Mouse (Mus musculus): ENCODE measurements around the gene Fam222b.
"Not testable (repeated sequence)": the region's sequence is repeated elsewhere in the genome, so short reads cannot be mapped to it uniquely, and the experiment has no call there.

Gene Fam222b

GRCm38 (mm10) chr11:78094504-78095143 is at the start of gene Fam222b:
Fam222b (plus strand) TSS chr11:78094660.
- peak; percentile 91 for DNase-seq (ENCODE audit: low spot score)

GRCm38 (mm10) chr11:78044758-78045251 is 49.7 kb upstream of the Fam222b start:
- DNase-seq (ENCODE audit: low spot score) = peak; percentile 75

DNA sequence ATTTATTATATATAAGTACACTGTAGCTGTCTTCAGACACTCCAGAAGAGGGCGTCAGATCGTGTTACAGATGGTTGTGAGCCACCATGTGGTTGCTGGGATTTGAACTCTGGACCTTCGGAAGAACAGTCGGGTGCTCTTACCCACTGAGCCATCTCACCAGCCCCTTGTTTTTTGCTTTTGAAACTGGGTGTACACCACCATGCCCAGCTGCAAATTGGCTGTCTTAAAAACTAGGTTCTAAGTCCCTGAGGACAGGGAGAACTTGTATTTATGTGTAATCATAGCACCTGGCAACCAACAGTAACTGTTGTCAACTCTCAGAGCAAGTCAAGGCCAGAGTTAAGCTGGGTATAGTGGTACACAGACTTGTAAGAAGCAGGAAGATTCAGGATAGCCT is 45.8 kb upstream of the Fam222b start:
- not testable (repeated sequence) for DNase-seq (ENCODE audit: low spot score)

DNA sequence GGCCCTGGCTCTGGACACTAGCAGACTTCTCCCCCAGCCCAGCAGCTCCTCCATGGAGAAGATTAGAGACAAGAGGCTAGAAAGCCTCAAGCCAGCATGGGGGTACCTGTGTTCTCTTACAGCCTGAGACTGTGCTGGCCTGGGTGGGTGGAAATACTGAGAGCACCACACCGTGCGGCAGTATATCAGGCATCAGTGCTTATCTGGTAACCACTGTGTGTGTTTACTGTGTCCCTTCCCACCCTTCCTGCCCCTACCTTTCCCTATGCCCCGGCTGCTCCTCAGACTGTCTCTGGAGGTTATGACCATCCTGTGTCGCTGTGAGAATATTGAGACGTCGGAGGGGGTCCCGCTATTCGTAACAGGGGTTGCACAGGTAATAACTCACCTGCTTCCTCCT is 41.4 kb upstream of the Fam222b start:
- DNase-seq (ENCODE audit: low spot score) = no peak

GRCm38 (mm10) chr11:78056946-78057345 is 37.5 kb upstream of the Fam222b start:
- no peak for DNase-seq (ENCODE audit: low spot score)

GRCm38 (mm10) chr11:78059833-78060757 is 34.4 kb upstream of the Fam222b start:
- DNase-seq (ENCODE audit: low spot score) = peak; percentile 79

DNA sequence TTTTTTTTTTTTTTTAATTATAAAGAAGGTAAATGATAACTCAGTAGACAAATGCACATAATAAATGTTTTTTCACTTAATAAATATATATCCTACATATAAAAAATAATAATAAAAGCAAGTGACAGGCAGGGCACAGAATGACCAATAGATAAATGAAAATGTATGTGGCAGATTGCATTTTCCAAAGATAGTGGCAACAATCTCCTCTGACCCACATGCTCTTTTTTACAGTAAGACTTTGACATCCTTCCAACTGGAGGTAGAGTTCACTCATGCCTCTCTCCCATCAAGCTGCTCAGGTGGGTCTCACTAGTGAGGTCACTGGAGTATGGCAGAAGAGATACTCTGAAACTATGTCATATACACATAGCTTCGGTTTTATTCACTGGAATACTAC is 31.9 kb upstream of the Fam222b start:
- no peak for DNase-seq (ENCODE audit: low spot score)

- DNase-seq (ENCODE audit: low spot score) = no peak
Measured at GRCm38 (mm10) chr11:78065906-78066305, 28.6 kb upstream of the Fam222b start.

GRCm38 (mm10) chr11:78066641-78067040 is 27.8 kb upstream of the Fam222b start:
- no peak for DNase-seq (ENCODE audit: low spot score)

- DNase-seq (ENCODE audit: low spot score) = no peak
Measured at GRCm38 (mm10) chr11:78067566-78067965, 26.9 kb upstream of the Fam222b start.

DNA sequence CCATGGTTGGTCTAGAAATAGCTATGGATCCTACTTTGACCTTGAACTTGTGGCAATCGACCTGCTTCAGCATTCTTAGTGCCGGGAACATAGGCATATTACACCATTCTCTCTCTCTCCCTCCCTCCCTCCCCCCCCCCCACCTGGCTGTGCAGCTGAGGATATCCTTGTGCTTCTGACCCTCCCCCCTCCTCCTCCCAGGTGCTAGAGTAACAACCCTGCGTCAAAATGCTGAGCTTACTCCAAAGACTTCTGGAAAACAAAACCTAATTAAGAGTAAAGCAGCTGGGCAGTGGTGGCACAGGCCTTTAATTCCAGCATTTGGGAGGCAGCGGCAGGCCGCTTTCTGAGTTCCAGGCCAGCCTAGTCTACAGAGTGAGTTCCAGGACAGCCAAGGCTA is 25.3 kb upstream of the Fam222b start:
- DNase-seq (ENCODE audit: low spot score) = no peak

GRCm38 (mm10) chr11:78069646-78070045 is 24.8 kb upstream of the Fam222b start:
- DNase-seq (ENCODE audit: low spot score) = no peak

DNA sequence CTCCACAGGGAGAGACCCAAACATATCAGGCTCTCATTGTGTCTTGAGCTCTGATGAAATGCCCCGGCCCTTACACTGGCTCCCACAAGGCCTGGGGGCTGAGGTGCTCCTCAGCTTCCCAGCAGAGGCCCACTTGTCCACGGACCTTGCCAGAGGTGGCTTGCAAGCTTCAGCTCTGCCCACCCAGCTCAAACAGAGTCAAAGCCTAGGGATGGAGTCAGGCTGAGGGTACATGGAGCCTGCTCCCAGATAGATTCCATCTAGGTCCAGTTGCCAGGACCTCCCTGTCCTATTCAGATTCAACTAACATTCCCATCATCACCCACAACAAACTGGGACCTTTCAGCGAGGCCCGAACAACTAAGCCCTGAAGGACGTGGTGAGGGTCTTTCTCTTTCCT is 22.5 kb upstream of the Fam222b start:
- DNase-seq (ENCODE audit: low spot score) = no peak

DNA sequence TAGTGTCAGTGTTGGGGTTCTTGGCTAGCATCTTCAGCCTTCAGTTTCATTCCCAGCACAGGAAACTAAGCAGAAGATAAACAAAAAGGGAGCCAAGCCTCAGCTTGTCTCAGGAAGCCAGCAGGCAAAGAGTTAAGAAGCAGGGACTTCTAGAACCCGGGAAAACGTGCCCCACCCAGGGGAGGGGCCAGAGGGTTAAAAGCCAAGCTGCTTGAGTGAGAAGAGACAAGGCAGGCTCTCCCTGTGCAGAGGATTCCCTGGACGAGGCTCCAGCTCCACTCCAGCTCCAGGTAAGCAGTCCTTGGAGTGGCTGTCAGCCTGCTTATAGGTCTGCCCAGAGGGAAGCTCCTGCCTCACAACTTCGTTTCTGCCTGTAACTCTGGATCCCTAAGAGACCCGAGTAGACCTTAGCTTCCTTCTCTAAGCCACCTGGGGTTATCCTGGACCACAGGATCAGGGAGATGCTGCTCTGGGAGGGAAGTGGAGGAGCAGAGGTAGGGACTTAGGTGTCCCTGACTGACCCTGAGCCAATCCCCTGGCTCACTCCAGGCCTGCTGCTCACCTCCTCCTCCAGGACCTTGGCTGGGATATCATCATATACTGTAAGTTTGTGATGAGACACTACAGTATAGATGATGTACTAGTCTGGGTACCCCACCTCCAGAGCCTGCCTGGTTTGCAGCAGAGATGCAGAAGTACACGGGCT is 21.9 kb upstream of the Fam222b start:
- DNase-seq (ENCODE audit: low spot score) = no peak

DNA sequence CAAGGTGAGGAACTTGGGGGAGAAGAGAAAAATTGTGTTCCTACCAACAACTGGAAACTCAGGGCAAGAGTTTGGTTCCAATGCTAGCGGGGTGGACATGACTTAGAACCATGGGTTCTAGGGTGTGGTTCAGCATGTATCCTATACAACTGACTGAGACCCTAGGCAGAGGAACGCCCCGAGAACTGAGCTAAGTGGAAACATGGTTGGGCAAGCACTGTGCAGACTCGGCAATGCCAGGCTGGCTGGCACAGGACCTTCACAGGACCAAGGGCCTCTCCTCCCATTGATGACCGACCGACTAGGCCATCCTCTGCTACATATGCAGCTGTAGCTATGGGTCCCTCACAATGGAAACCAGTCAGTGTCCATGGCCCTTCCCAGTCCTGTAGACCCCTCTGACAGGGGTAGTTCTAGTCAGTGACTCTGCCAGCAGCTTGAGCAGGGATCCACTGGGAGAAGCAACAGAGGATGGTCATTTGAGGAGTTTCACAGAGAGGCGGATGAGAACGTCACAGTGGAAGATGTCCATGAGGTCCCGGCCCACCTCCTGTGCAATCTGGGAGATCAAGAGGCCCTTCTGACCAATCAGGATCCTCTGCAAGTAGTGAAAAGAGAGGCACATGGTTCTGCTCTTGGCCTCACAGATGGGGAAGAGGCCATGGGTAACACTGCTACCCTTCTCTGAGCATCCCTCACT is 20.7 kb upstream of the Fam222b start:
- no peak for DNase-seq (ENCODE audit: low spot score)

DNA sequence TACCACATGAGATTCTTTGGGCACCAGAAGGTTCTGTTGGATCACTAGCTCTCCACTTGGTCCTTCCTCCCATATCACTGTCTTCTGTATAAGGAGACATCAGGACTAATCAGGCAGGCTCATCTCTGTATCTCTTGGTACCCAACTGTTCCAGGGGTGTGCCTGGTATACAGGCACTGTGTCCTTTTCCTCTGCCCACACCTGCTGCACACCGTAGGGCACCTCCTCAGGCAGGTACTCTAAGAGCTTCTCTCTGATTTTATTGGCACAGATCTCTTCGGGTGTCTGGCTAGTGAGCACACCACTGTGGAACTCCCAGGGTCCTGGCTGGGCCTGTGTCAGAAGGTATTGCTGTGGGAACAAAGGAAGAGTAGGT is 20.2 kb upstream of the Fam222b start:
- DNase-seq (ENCODE audit: low spot score) = no peak

GRCm38 (mm10) chr11:78074666-78075065 is 19.8 kb upstream of the Fam222b start:
- no peak for DNase-seq (ENCODE audit: low spot score)

- DNase-seq (ENCODE audit: low spot score) = peak; percentile 59
Measured at GRCm38 (mm10) chr11:78079961-78080921, 14.2 kb upstream of the Fam222b start, which contains the start of gene Eral1. Eral1 (minus strand) TSS chr11:78080383.

DNA sequence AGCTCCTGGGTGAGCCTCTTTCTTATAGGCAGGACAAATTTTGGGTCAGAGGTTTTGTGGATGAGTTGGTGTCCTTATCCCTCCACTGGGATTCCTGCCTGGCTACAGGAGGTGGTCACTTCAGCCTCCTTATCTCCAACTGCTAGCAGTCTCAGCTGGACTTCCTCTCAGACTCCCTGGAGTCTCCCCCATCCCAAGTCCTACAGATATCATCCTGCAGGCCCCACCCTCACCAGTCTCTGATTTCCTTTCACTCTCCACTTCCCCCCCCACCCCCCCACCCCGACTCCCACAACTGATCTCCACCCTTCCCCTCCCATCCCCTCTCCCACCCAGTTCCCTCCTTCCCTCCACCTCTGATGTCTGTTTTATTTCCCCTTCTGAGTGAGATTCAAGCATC is 10.9 kb upstream of the Fam222b start:
- no peak for DNase-seq (ENCODE audit: low spot score)

DNA sequence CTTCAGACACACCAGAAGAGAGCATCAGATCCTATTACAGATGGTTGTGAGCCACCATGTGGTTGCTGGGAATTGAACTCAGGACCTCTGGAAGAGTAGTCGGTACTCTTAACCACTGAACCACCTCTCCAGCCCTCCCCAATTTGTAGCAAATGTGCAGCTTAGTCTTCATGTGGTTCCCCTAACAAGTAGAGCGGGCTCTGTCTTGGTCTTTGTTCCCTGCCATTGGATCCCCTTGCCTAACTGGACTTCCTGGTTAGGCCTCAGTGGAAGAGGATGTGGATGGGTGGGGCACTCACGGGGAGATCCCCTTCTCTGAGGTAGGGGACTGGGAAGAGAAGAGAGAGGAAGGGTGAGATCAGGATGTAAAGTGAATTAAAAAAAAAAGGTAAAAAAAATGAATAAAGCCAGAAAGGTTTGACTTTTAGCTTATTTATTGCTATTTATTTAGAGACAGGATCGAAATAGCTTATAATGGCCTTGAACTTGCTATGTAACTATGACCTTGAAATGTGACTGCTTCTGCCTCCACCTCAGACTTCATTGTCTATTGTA is 7.5 kb upstream of the Fam222b start:
- no peak for DNase-seq (ENCODE audit: low spot score)

All from ovary, adult 18-20 months (tissue).